Mouse (Mus musculus): Measurements from ENCODE around the gene Tmem107.
A peak's percentile ranks its signal among the peaks of the same experiment; 100 is the strongest.

Tmem107 gene

DNA sequence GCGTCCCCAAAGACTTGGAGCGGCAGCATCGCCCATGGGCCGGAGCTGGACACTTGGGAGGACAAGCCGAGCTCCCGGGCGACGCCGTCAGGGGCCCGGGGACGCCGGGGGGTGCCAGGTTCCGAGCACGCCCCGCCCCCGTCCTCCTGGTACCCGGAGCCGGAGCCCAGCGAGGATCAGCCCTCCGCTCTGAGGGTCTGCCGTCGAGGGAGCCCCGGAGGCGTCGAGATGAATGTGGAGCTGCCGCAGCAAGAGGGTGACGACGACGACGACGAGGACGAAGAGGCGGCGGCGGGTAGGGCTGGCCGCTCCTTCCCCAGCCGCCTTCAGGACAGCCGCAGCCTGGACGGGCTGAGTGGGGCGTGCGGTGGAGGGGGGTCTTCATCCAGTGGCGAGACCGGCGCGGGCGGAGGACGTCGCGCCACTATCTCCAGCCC is 10.6 kb upstream of the Tmem107 start:
- DNase-seq = peak in 1 of 2 experiments; percentile 74

DNA sequence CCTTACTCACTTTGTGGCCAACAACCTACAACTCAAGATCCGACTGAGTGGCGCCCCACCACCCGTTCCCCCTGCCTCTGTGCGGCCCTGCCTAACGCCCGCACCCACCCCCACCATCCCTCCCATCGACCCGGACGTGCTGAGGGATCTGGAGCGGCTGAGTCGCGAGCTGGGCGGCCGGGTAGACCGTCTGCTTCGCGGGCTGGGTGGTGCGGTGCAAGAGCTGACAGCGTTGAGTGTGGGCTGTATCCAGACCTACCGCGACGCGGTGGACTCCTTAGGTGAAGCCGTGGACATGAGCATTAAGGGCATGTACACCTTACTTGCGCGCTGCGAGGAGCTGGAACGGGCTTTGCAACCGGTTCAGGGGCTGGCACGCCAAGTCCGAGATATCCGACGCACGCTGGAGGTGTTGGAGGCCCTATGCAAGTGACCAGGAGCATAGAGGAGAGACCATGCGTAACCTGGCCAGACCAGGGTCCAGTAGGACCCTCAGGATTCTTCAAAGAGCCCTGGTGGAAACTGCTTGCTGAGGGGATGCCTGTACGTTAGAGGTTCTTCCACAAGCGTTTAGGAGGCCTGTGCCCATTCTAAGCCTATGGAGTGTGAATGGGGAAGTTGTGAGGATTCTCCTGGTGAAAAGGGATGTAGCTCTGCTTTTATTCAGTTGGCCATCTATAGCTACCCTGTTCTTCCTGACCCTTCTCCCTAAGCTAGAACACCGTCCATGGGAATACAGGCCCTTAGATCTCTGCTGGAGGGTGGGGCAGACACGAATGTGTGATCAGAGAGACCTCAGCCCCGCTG is 10.0 kb upstream of the Tmem107 start:
- peak in 1 of 2 experiments; percentile 55 for DNase-seq

DNA sequence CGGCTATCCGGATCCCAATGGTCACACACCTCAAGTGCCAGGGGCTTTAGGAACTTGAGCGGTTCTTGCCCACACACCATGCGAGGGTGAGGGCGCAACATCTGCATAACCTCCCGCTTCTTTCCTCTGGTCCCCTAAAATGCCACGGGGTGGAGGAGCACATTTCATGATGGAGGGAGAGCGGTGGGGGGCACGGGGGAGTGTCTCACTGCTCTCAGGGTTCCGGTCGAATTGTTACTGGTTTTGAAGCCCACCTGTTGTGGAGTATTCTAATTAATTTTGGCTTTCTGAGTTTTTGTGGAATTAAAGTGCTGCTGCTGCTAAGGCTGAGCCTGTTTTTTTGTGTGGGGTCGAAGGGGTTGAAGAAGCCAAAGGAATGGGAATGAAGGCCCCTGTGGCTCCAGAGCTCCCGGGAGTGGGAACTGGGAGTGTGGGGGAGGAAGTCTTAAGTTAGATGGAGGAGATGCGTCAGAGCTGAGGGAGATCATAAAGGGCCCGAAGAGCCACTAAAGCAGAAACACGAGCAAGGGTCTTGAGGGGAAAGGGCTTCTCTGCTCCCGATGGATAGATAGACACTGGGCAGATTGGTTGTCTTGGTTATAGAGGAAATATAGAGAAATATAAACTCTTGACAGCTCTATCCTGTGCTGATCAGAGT is 9.2 kb upstream of the Tmem107 start:
- DNase-seq = peak in 1 of 2 experiments; percentile 20

GRCm38 (mm10) chr11:69062194-69062760 is 8.3 kb upstream of the Tmem107 start:
- DNase-seq = peak; percentile 81 to 89

GRCm38 (mm10) chr11:69062761-69063224 is 7.8 kb upstream of the Tmem107 start:
- peak; percentile 95 to 96 for DNase-seq

DNA sequence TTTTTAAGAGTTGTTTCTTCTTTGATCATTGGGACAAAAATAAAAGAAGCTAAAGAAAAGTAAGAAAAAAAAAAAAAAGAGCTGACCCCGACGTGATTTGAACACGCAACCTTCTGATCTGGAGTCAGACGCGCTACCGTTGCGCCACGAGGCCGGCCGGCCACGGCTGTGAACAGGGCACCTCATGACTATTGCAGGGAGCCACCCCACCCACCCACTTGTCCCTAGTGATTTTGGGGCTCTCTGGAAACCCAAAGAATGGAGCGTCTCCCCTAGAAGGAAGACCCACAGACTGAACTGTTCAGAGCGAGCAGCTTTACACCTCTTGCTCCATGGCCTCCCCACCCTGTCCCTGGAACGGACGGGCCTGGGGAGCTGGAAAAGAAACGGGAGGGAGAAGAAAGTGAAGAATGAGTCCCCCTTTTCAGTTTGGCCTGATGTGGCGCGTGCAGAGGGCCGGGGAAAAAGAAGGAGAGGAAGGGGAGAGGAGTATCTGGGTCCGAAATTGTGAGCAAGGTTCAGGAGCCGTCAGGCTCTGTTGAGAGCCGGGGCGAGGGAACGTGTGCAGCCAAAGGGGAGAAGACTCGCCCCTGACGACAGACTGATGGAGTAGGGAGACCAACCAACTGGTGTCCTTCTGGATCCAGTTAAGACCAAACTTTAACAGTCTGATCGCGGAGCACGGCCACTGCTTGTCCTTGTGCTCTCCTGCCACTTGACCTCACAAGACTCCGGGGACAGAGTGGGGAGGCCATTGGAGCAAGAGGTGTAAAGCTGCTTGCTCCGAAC is 7.0 kb upstream of the Tmem107 start:
- DNase-seq = peak; percentile 74 to 89

- DNase-seq = no peak
Measured at GRCm38 (mm10) chr11:69064259-69065133, 6.1 kb upstream of the Tmem107 start.

DNA sequence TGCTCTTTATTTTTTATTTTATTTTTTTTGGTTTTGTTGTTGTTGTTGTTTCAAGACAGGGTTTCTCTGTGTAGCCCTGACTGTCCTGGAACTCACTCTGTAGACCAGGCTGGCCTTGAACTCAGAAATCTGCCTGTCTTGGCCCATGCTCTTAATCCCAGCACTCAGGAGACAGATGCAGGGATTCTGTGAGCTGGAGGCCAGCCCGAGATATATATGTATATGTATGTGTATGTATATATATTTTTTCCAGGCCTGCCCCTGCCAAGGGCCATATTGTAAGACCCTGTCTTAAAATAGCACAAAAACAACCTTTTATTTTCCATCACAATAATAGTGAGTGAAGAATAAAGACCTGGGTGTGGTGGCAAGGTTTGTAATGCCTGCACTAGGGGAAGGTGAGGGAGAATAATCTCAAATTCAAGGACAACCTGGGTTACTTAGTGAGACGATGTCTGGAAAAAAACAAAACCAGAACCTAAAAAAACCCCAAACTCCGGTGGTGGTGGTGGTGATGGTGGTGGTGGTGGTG is 5.1 kb upstream of the Tmem107 start:
- DNase-seq = no peak

- peak in 1 of 2 experiments; percentile 44 for DNase-seq
Measured at GRCm38 (mm10) chr11:69066163-69066861, 4.3 kb upstream of the Tmem107 start.

- DNase-seq = peak; percentile 93 to 96
Measured at GRCm38 (mm10) chr11:69066956-69067355, 3.6 kb upstream of the Tmem107 start.

- no peak for DNase-seq
Measured at GRCm38 (mm10) chr11:69067601-69068000, 3.0 kb upstream of the Tmem107 start.

DNA sequence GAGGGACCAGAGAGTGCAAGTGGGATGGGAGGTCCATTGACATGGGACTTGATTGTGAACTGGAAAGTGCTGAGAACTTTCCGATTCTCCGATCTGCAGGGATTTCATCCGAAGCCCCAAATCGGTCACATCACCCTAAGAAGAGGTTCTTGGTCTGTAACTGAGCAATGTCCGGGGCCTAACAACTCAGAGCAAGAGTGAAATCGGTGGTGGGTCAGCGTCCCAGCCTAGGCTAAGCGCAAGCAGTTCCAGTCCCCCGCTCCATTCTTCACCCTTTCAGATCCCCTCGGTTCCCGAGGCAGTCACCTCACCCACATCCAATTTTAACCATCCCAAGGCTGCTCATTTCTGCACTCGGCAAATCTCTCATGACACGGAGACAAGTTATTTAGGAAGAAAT is 513 bp upstream of the Tmem107 start:
- peak in 1 of 2 experiments; percentile 40 for DNase-seq

DNA sequence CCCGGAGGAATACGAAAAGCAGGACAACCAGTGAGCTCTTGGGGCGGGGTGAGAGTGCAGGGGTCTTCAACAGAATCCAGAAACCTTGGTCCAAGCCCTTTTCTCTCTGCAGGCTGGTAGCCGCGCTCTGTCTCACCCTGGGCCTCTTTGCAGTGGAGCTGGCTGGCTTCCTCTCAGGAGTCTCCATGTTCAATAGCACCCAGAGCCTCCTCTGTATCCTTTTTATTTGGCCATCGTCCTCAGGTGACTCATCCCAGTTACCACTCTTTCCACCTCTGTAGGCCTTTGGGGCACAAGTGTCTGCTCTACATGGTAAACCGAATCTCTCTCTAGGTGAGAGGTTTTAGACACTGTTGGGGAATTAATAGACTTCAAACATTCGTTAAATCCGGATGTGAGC is 656 bp downstream of the Tmem107 start:
- DNase-seq = no peak

GRCm38 (mm10) chr11:69072234-69072633 is 1.6 kb downstream of the Tmem107 start:
- DNase-seq = no peak

- DNase-seq = no peak
Measured at GRCm38 (mm10) chr11:69072666-69073064, 2.1 kb downstream of the Tmem107 start.

GRCm38 (mm10) chr11:69073065-69073888 is 2.7 kb downstream of the Tmem107 start:
- DNase-seq = peak; percentile 89 to 94

- no peak for DNase-seq
Measured at GRCm38 (mm10) chr11:69073951-69074775, 3.6 kb downstream of the Tmem107 start.

- no peak for DNase-seq
Measured at GRCm38 (mm10) chr11:69074776-69075069, 4.1 kb downstream of the Tmem107 start.

Data from kidney, postnatal 36 days (tissue).